Mouse (Mus musculus) bone marrow, adult 2 months (tissue): Measurements from ENCODE around the gene 4930432K21Rik. TPM values are rescaled to one million over a fixed set of nuclear protein-coding genes. Genes with fewer than 3 reads are reported as not detected.

Source experiments
- H3K27ac ChIP-seq: fragments of 200-500 bp; 2 replicates; pipeline ENCODE4 v1.5.1; 2012; ENCODE audit warnings: low read depth, mild to moderate bottlenecking, control low read depth, inconsistent platforms, low read length; ENCODE audit not compliant: control insufficient read depth, poor library complexity, insufficient read depth
- H3K4me1 ChIP-seq: fragments of 200-500 bp; 2 replicates; pipeline ENCODE4 v1.6.1; 2011; ENCODE audit warnings: low read length; ENCODE audit not compliant: control insufficient read depth, insufficient read depth
- H3K4me3 ChIP-seq: fragments of 200-500 bp; replicated peaks from 2 replicates; pipeline ENCODE3; 2011; ENCODE audit warnings: mild to moderate bottlenecking, low read depth, low read length, control low read depth; ENCODE audit not compliant: control insufficient read depth
- CTCF ChIP-seq: fragments of 200-500 bp; IDR thresholded peaks from 2 replicates; pipeline ENCODE4 v1.5.1; 2011; ENCODE audit warnings: low read length, control low read depth; ENCODE audit not compliant: control insufficient read depth, insufficient read depth
- POLR2A ChIP-seq: fragments of 200-500 bp; IDR thresholded peaks from 2 replicates; pipeline ENCODE4 v1.6.1; 2011; ENCODE audit warnings: low read depth, mild to moderate bottlenecking, control low read depth, low read length, borderline replicate concordance; ENCODE audit not compliant: control insufficient read depth
- WGBS: fragments of 180-500 bp; shearing (Covaris S2); methylation state at CpG from one replicate; pipeline ENCODE4 v1.1.7; 2018; 5-methylcytosine and 5-hydroxymethylcytosine counted together
- polyA plus RNA-seq: library from polyadenylated mRNA; stranded (reverse); fragments of >200 nt; gene quantifications from 2 replicates; pipeline ENCODE4 v1.2.4, GENCODE M21; 2011; ENCODE audit warnings: low replicate concordance; ENCODE audit not compliant: missing spikeins, insufficient read depth, insufficient read length

The 4930432K21Rik gene
- polyA plus RNA-seq, 1 experiment, result not detected

DNA sequence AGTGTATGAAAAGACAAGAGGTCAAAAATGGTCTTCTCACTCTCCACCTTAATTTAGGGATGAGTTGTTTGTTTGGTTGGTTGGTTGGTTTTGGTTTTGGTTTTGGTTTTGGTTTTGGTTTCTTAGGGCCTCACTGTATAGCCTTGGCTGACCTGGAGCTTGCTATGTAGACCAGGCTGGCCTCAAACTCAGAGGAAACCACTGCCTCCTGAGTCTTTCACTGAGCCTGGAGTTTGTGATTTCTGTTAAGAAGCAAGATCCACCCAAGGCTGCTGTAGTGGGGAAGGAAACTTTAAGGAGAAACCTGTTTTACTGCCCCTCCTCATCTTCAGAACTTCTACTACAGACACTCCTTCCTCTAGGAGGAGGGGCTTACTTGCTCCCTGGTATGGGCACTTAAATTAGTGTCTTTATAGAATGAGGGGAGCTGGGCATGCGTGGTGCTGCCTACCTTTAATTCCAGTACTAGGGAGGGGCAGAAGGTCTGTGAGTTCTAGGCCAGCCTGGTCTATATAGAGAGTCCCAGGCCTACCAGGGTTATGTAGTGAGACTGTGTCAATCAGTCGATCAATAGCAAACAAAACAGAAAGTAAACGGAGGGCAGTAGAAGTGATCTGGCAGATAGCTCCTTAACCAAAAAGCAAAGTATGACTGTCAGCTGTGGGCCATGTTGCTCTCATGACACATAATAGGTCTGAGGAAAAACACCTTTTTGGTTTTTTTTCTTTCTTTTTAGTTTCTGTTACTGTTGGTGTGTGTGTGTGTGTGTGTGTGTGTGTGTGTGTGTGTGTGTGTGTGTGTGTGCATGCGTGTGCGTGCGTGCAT, 41.4 kb upstream of the 4930432K21Rik start:
- H3K27ac ChIP-seq, result no peak overlapping the region
- TF ChIP-seq POLR2A, result no peak
- no peak for TF ChIP-seq CTCF
- 85% methylated on average over 3 of the region's 6 CpGs for WGBS

GRCm38 (mm10) chr8:84115646-84116045, 32.2 kb upstream of the 4930432K21Rik start:
- Histone ChIP-seq H3K4me3 (no peak overlapping the region), H3K27ac (no peak overlapping the region), H3K4me1 (no peaks in the 10 kb centered on the region)
- 80% methylated on average over 6 of the region's 6 CpGs for WGBS
- TF ChIP-seq CTCF (no peak), POLR2A (no peak)

More for the DNA sequence above, 41.4 kb upstream of the 4930432K21Rik start:
- no peak overlapping the region for H3K4me3 ChIP-seq
- no peaks in the 10 kb centered on the region; the same call in 1 of the 2 replicates for H3K4me1 ChIP-seq

GRCm38 (mm10) chr8:84122151-84122550, 25.7 kb upstream of the 4930432K21Rik start:
- Histone ChIP-seq H3K4me1 (no peaks in the 10 kb centered on the region; the same call in 1 of the 2 replicates), H3K27ac (no peak overlapping the region), H3K4me3 (no peak overlapping the region)
- TF ChIP-seq CTCF (no peak), POLR2A (no peak)
- WGBS, result 83% methylated on average over 3 of the region's 3 CpGs

GRCm38 (mm10) chr8:84125656-84126055, 22.2 kb upstream of the 4930432K21Rik start, which contains the start of gene Podnl1:
Gene Podnl1 (plus strand): TSS chr8:84125989.
- Histone ChIP-seq H3K27ac (no peak within 1 kb of the TSS), H3K4me3 (no peak within 1 kb of the TSS), H3K4me1 (no peaks in the 10 kb centered on the region; the same call in 1 of the 2 replicates)
- no peak for TF ChIP-seq CTCF
- no peak for TF ChIP-seq POLR2A
- 60% methylated on average over 9 of the region's 9 CpGs for WGBS

DNA sequence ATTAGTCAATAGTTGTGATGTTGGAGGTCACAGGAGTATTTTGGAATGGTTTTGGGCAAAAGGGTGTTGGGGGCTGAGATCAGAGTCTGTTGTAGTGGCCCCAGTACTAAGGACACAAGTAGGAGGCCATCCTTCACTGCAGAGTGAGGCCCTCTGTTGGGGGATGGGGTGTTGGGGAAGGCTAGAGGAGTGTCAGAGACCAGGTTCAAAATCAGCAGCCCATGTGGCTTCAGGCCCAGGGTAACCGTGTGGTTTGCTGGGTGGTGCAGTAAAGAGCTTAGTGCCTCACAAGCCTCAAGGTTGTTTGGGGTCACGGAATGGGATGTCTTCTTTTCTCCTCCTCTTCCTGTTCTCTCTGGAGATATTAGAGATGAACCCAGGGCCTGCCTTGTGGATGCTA, 21.1 kb upstream of the 4930432K21Rik start:
- WGBS, result 18% methylated on average over 2 of the region's 2 CpGs
- Histone ChIP-seq H3K4me1 (no peaks in the 10 kb centered on the region; the same call in 1 of the 2 replicates), H3K27ac (no peak overlapping the region), H3K4me3 (no peak overlapping the region)
- TF ChIP-seq POLR2A (no peak), CTCF (no peak)

DNA sequence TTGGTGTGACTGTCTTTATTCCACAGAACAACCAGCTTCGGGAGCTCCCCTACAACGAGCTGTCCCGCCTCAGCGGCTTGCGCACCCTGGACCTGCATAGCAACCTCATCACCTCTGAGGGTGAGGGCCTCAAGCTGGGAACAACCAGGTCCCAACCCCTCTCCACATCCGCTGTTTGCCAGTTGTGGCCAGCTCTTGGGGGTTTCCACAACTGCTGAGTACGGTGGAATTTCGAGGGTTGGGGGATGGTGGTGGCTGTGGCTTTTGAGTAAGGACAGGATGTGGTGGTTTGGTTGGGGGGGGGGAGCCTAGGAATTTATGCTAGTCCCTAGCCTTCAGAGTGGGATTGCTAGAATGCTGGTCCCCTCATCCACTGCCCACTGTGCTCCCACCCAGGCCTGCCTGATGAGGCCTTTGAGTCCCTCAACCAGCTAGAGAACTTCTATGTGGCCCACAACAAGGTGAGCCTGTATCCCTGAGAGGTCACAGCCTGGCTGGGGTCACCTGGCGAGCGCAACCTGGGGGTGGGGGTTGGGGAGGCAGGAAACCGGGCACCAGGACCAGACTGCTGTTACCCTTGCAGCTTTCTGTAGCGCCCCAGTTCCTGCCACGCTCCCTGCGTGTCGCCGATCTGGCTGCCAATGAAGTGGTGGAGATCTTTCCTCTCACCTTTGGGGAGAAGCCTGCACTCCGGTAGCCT, 20.5 kb upstream of the 4930432K21Rik start:
- WGBS, result 16% methylated on average over 17 of the region's 17 CpGs
- no peak overlapping the region for H3K4me3 ChIP-seq
- no peak overlapping the region for H3K27ac ChIP-seq
- no peak for TF ChIP-seq CTCF
- no peak for TF ChIP-seq POLR2A
- H3K4me1 ChIP-seq, result no peaks in the 10 kb centered on the region; the same call in 1 of the 2 replicates

DNA sequence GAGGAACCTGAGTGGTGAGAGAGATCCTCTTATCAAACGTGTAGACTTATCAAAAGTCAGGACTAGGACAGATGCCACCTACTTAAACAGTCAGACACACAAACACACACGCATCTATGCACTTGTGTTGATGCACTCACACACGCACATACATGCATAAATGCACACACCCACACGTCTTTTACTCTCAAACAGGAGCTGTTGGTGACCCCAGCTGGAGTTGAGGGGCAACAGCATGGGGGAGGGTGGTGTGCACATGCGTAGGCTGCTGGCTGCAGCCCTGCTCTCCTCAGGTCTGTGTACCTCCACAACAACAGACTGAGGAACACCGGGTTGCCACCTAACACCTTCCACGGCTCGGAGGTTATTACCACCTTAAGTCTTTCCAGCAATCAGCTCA, 19.5 kb upstream of the 4930432K21Rik start:
- peak; percentile 18; the same call in 1 of the 2 replicates for TF ChIP-seq CTCF
- TF ChIP-seq POLR2A, result no peak
- no peaks in the 10 kb centered on the region; the same call in 1 of the 2 replicates for H3K4me1 ChIP-seq
- no peak overlapping the region for H3K27ac ChIP-seq
- WGBS, result 54% methylated on average over 8 of the region's 8 CpGs
- no peak overlapping the region for H3K4me3 ChIP-seq

DNA sequence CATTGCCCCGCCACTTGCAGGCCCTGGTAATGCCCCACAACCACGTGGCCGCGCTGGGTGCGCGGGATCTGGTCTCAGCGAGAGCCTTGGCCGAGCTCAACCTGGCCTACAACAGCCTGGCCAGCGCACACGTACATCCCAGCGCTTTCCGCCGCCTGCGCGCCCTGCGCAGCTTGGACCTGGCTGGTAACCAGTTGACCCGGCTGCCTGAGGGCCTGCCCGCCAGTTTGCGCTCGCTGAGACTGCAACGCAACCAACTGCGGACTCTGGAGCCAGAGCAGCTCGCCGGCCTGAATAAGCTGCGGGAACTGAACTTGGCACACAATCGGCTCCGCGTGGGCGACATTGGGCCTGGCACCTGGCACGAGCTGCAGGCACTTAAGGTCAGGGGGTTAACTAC, 17.0 kb upstream of the 4930432K21Rik start:
- H3K4me1 ChIP-seq, result no peaks in the 10 kb centered on the region; the same call in 1 of the 2 replicates
- 89% methylated on average over 30 of the region's 30 CpGs for WGBS
- no peak overlapping the region for H3K4me3 ChIP-seq
- no peak overlapping the region for H3K27ac ChIP-seq
- no peak for TF ChIP-seq POLR2A
- TF ChIP-seq CTCF, result no peak
